Mouse (Mus musculus): ENCODE measurements around the gene Fam118a.
"Not testable (repeated sequence)": the region's sequence is repeated elsewhere in the genome, so short reads cannot be mapped to it uniquely, and the experiment has no call there.

Fam118a gene

GRCm38 (mm10) chr15:85012662-85013054 is 16.1 kb upstream of the Fam118a start:
- DNase-seq (ENCODE audit: low spot score): no peak

- peak; percentile 28 for DNase-seq (ENCODE audit: low spot score)
These were observed 13.0 kb upstream of the Fam118a start for GRCm38 (mm10) chr15:85015771-85016170.

GRCm38 (mm10) chr15:85016951-85017664 is 11.6 kb upstream of the Fam118a start, which contains the start of gene Upk3a:
Gene Upk3a (plus strand): TSS chr15:85017141.
- no peak for DNase-seq (ENCODE audit: low spot score)

GRCm38 (mm10) chr15:85022211-85022610 is 6.5 kb upstream of the Fam118a start:
- no peak for DNase-seq (ENCODE audit: low spot score)

- DNase-seq (ENCODE audit: low spot score): no peak
These were observed 2.6 kb upstream of the Fam118a start for GRCm38 (mm10) chr15:85026197-85026596.

GRCm38 (mm10) chr15:85027740-85028139 is 1.0 kb upstream of the Fam118a start:
- no peak for DNase-seq (ENCODE audit: low spot score)

GRCm38 (mm10) chr15:85030643-85031042 is 1.9 kb downstream of the Fam118a start:
- not testable (repeated sequence) for DNase-seq (ENCODE audit: low spot score)

- DNase-seq (ENCODE audit: low spot score): no peak
These were observed 3.1 kb downstream of the Fam118a start for GRCm38 (mm10) chr15:85031866-85032265.

GRCm38 (mm10) chr15:85033916-85034315 is 5.2 kb downstream of the Fam118a start:
- DNase-seq (ENCODE audit: low spot score): not testable (repeated sequence)

- peak; percentile 95 for DNase-seq (ENCODE audit: low spot score)
These were observed 8.0 kb downstream of the Fam118a start for GRCm38 (mm10) chr15:85036566-85037342.

GRCm38 (mm10) chr15:85037343-85037690 is 8.6 kb downstream of the Fam118a start:
- DNase-seq (ENCODE audit: low spot score): no peak

GRCm38 (mm10) chr15:85041546-85042225 is 12.9 kb downstream of the Fam118a start:
- no peak for DNase-seq (ENCODE audit: low spot score)

- DNase-seq (ENCODE audit: low spot score): peak; percentile 68
These were observed 13.7 kb downstream of the Fam118a start for GRCm38 (mm10) chr15:85042361-85042954.

- no peak for DNase-seq (ENCODE audit: low spot score)
These were observed 14.4 kb downstream of the Fam118a start for GRCm38 (mm10) chr15:85043116-85043515.

- no peak for DNase-seq (ENCODE audit: low spot score)
These were observed 15.0 kb downstream of the Fam118a start for GRCm38 (mm10) chr15:85043761-85044160.

- DNase-seq (ENCODE audit: low spot score): no peak
These were observed 17.6 kb downstream of the Fam118a start for GRCm38 (mm10) chr15:85046230-85046950.

- no peak for DNase-seq (ENCODE audit: low spot score)
These were observed 19.1 kb downstream of the Fam118a start for GRCm38 (mm10) chr15:85047865-85048264.

GRCm38 (mm10) chr15:85049758-85050157 is 21.0 kb downstream of the Fam118a start:
- DNase-seq (ENCODE audit: low spot score): no peak

GRCm38 (mm10) chr15:85054098-85054497 is 25.4 kb downstream of the Fam118a start:
- no peak for DNase-seq (ENCODE audit: low spot score)

- no peak for DNase-seq (ENCODE audit: low spot score)
These were observed 26.4 kb downstream of the Fam118a start for GRCm38 (mm10) chr15:85055186-85055585.

- DNase-seq (ENCODE audit: low spot score): no peak
These were observed 34.7 kb downstream of the Fam118a start for GRCm38 (mm10) chr15:85063421-85063820.

GRCm38 (mm10) chr15:85070561-85070960 is 41.8 kb downstream of the Fam118a start:
- DNase-seq (ENCODE audit: low spot score): peak; percentile 32
